Mouse (Mus musculus): Measurements from ENCODE around the gene Fscn2. TPM values are rescaled to one million over a fixed set of nuclear protein-coding genes. Genes with fewer than 3 reads are reported as not detected.
A peak's percentile ranks its signal among the peaks of the same experiment; 100 is the strongest.

Fscn2 gene
- polyA plus RNA-seq (2015; fragmentation: Nextera tagmentation; extraction: Ambion mirVana), result 0.49 and 0.85 TPM in 2 replicates

DNA sequence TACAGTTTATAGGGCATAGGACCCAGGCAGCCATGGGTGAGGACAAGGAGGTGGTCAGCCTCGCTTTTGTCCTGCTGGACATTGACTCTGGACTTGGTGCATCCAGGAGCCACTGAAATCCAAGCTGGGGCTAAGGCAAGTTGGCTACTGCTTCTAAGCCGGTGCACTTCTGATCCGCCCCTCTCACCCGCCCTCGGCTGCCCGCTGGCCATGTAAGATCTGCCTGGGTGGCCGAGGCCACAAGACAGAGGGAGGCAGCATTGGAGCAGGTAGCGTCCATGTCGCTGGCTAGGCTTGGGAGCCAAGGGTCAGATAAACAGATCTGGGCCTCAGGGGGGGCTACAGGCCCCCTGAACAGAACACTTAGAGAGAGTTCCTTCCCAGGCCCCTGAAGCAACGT is at the start of gene Fscn2:
Gene Fscn2, plus strand, starts transcription at position 240 of the 400 bp plus-strand sequence.
- no peak within 1 kb of the TSS for H3K27ac ChIP-seq
- H3K4me2 ChIP-seq, result no peak within 1 kb of the TSS; the same call in 1 of the 2 replicates
- H3K4me3 ChIP-seq (replicated peaks), result no peak within 1 kb of the TSS
- H3K36me3 ChIP-seq, result no peaks in the 10 kb centered on the region
- no peaks in the 10 kb centered on the region for H3K9me3 ChIP-seq
- peaks cover 36% of the 10 kb centered on the region for H3K4me1 ChIP-seq
- WGBS, result 60% methylated on average over 10 of the region's 10 CpGs
- ATAC-seq (ENCODE audit: insufficient read depth, low FRiP score, low read depth), result no peak
- no peaks in the 10 kb centered on the region for H3K27me3 ChIP-seq (replicated peaks)
- no peak within 1 kb of the TSS for H3K9ac ChIP-seq

DNA sequence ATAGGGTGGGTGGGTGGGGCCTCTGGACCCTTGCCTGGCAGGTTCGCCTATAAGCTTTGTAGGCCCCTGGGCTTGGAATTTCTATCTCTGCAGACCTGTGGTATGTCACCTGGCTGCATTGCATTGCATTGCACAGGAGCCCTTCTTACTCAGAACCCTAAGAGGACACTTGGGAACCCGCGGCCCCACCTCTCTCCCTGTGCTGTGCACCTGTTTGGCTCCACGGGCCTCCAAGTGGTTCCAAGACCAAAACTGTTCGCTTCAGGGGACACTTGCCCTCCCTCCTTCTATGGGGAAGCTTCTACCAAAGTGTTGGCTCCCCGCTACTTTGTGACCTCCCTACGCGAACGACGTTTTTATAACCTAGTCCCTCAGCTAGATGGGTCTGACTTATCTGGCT is 49.8 kb upstream of the Fscn2 start:
- WGBS, result 42% methylated on average over 10 of the region's 10 CpGs
- Histone ChIP-seq H3K36me3 (no peaks in the 10 kb centered on the region), H3K27ac (peak overlapping the region; percentile 78), H3K27me3 (replicated peaks) (no peaks in the 10 kb centered on the region), H3K4me1 (peaks cover 46% of the 10 kb centered on the region), H3K4me3 (replicated peaks) (peak overlapping the region; percentile 41), H3K4me2 (peak overlapping the region; percentile 75), H3K9me3 (no peaks in the 10 kb centered on the region), H3K9ac (no peak overlapping the region)
- ATAC-seq (ENCODE audit: insufficient read depth, low FRiP score, low read depth), result no peak

DNA sequence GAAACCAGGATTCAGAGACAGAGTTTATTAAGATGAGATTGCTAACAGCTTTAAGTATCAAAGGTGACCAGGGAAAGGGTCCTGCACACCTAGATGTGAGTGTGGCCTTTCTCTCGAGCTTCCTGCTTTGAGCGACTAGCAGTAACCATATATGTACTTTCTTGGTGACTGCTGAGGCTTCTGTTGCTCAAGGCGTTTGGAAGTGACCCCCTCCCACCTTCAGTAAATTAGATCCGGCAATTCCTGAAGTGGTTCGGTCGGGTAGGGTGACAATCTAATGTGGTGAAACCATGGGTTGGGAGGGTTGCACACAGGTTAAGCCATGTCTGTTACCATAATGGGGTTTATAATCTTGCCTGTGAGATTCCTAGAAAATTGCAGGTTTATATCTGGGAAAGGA is 49.3 kb upstream of the Fscn2 start:
- H3K27ac ChIP-seq, result no peak overlapping the region; the same call in 1 of the 2 replicates
- H3K4me3 ChIP-seq (replicated peaks), result no peak overlapping the region
- peaks cover 46% of the 10 kb centered on the region for H3K4me1 ChIP-seq
- ATAC-seq (ENCODE audit: insufficient read depth, low FRiP score, low read depth), result no peak
- H3K9ac ChIP-seq, result no peak overlapping the region
- H3K9me3 ChIP-seq, result no peaks in the 10 kb centered on the region
- H3K36me3 ChIP-seq, result no peaks in the 10 kb centered on the region
- no peak overlapping the region for H3K4me2 ChIP-seq
- H3K27me3 ChIP-seq (replicated peaks), result no peaks in the 10 kb centered on the region
- 61% methylated on average over 6 of the region's 6 CpGs for WGBS

DNA sequence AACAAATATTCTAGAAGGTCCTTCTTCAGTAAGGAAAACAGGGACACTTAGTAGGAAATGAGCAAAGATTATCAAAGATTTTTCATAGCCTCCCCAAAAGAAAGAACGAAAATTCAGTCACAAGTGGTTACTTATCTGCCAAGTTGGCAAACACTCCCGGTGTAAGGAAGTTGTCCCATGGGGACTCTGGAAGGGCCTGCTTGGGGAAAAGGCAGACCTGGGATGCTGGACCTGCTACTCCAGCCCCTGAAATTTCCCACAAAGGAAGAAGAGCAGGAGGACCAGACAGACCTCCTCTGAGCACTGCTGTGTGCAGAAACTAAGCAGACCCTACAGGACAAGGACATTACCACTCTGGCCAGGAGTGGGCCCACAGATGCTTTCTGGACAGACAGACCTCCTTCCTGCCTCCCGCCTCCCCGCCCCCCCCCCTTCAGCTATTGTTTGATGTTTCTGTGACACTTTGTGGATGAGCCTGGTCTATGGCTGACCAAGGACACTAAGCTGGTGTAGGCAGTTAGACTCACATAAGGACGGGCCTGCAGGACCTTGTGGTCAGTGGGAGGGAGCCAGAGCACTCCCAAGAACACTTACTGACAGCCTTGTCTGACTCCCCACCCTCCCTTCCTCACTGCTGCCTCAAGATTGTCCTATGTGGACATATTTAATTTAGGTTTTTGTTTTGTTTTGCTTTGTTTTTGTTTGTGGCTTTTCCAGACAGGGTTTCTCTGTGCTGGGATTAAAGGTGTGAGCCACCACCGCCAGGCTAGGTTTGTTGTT is 47.2 kb upstream of the Fscn2 start:
- Histone ChIP-seq H3K27me3 (replicated peaks) (no peaks in the 10 kb centered on the region), H3K4me3 (replicated peaks) (no peak overlapping the region), H3K36me3 (no peaks in the 10 kb centered on the region), H3K9ac (no peak overlapping the region), H3K9me3 (no peaks in the 10 kb centered on the region), H3K4me1 (peaks cover 33% of the 10 kb centered on the region), H3K4me2 (no peak overlapping the region), H3K27ac (no peak overlapping the region)
- no peak for ATAC-seq (ENCODE audit: insufficient read depth, low FRiP score, low read depth)
- WGBS, result 54% methylated on average over 6 of the region's 6 CpGs

DNA sequence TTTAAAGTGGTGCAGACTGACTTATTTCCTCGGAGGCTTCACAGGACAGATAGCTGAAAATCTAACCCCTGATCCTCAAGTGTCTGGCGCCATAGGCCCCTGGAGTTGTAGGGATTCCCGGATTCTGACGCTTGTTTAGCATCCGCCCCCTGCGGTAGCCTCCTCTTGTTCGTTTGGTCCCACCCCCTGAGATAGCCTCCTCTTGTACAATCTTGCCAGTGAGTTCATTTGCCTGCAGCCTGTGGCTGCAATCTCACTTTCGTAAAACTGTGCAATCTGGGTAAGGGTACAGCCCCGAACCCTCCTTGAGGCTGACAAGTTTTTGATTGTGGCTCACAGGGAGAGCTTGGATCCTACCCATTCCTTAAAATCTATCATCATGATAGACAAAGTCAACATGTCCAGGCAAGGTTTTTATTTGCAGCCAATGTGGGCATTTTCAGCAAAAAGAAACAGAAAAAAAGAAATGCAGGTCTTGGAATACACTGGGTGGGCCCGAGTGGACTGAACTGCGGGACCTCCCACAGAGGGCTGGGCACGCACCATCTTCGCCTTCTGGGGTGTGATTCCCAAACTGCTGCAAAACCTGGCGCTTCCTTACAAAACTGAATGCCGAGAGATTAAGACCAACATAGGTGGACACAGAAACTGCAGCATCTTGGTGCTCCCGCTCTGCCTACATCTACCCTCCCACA is 46.5 kb upstream of the Fscn2 start:
- 50% methylated on average over 16 of the region's 16 CpGs for WGBS

DNA sequence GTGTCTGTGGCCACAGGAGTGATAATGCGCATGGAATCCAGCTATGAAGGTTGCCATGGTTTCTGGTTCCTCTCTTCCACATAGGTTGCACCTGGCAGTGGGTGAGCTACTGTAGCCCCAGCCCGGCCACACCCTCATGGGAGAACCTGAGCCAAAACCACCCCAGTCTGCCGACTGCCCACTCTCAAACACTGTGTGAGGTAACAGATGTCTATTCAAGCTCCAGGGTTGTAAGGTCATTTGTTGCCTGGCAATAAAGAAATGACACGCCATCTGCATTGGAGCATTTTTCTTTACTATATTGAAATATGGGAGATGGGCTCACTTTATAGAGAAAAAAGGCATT is 45.9 kb upstream of the Fscn2 start:
- Histone ChIP-seq H3K4me1 (peaks cover 31% of the 10 kb centered on the region), H3K4me3 (replicated peaks) (peak overlapping the region; percentile 51), H3K9ac (peak overlapping the region; percentile 22; the same call in 1 of the 2 replicates), H3K4me2 (peak overlapping the region; percentile 80), H3K36me3 (no peaks in the 10 kb centered on the region), H3K27me3 (replicated peaks) (no peaks in the 10 kb centered on the region), H3K27ac (peak overlapping the region; percentile 99), H3K9me3 (no peaks in the 10 kb centered on the region)
- 29% methylated on average over 4 of the region's 4 CpGs for WGBS
- ATAC-seq (ENCODE audit: insufficient read depth, low FRiP score, low read depth), result no peak

More for the DNA sequence above, 46.5 kb upstream of the Fscn2 start:
- H3K4me1 ChIP-seq, result peaks cover 33% of the 10 kb centered on the region
- no peaks in the 10 kb centered on the region for H3K27me3 ChIP-seq (replicated peaks)
- H3K36me3 ChIP-seq, result no peaks in the 10 kb centered on the region
- no peak overlapping the region for H3K4me3 ChIP-seq (replicated peaks)
- H3K9me3 ChIP-seq, result no peaks in the 10 kb centered on the region
- no peak for ATAC-seq (ENCODE audit: insufficient read depth, low FRiP score, low read depth)
- peak overlapping the region; percentile 80 for H3K4me2 ChIP-seq
- H3K9ac ChIP-seq, result peak overlapping the region; percentile 22; the same call in 1 of the 2 replicates
- H3K27ac ChIP-seq, result peak overlapping the region; percentile 99

DNA sequence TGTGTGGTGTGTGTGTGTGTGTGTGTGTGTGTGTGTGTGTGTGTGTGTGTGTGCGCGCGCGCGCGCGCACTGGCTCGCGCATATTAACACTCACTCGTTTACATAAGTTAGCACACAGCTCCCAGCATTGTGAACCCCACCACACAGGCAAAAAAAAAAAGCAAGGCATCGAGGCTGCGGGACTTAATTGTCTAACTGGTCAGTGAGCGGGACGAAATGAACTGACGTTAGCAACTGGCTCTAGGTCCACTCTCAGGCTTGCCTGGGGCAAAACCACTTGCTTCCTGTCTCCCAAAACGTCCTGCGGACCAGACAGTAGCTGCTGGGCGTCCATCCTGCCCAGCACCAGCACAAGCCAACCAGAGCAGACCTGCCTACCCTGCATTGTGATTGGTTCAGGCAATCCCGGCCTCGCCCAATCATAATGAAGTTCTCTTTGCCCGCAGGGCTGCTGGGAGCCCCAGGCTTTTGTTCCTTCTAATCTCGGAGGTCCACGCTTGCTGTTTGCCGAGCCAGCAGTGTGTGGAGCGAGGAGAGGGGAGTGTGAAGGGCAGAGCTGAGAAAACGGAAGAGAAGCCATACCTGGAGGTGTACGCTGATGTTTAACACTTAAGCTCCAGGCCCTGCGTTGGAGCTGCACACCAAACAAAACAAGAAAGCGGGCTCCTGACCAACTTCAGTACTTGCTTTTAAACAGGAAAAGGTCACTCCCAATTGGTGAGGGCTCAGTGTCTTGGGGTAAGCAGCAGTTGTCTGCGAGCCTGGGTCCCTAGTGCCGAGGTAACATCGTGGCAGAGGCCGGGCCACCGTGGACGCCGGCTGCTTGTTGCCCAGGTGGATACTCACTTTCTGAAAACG is 45.3 kb upstream of the Fscn2 start:
- Histone ChIP-seq H3K27me3 (replicated peaks) (no peaks in the 10 kb centered on the region), H3K27ac (peak overlapping the region; percentile 99), H3K4me1 (peaks cover 28% of the 10 kb centered on the region), H3K9ac (peak overlapping the region; percentile 79), H3K9me3 (no peaks in the 10 kb centered on the region), H3K4me3 (replicated peaks) (peak overlapping the region; percentile 51), H3K4me2 (peak overlapping the region; percentile 80), H3K36me3 (no peaks in the 10 kb centered on the region)
- 2% methylated on average over 29 of the region's 37 CpGs for WGBS
- ATAC-seq (ENCODE audit: insufficient read depth, low FRiP score, low read depth), result peak; percentile 97

DNA sequence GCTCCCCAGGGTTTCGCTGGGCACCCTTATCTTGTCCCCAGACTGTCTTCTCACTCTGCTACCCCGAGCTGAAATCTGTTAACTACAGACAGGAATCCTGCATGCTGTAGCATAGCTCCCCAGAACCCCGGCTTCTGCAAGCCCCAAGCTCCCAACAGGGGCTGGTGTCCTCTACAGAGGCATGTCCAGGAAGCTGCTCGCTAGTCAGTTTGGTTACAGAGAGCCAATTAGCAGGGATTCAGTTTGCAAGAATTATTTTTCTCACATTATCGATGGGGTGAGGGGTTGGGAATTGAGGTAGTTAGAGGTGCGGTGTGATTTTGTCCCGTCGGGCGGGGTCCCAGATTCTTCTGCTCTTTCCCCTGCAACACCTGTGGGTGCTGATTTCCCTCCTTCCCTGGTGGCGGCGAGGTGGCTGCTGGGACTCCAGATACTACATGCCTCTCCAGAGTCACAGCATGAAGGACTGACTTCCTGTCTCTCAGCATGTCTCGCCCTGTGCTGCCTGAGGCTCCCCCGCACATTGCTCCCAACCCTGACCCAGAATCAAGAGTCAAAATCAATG is 44.6 kb upstream of the Fscn2 start:
- peak; percentile 23; the same call in 1 of the 2 replicates for ATAC-seq (ENCODE audit: insufficient read depth, low FRiP score, low read depth)
- no peaks in the 10 kb centered on the region for H3K27me3 ChIP-seq (replicated peaks)
- H3K27ac ChIP-seq, result peak overlapping the region; percentile 99
- H3K4me1 ChIP-seq, result peaks cover 21% of the 10 kb centered on the region
- H3K36me3 ChIP-seq, result no peaks in the 10 kb centered on the region
- no peaks in the 10 kb centered on the region for H3K9me3 ChIP-seq
- peak overlapping the region; percentile 79 for H3K9ac ChIP-seq
- H3K4me2 ChIP-seq, result peak overlapping the region; percentile 80
- H3K4me3 ChIP-seq (replicated peaks), result peak overlapping the region; percentile 51
- WGBS, result 14% methylated on average over 13 of the region's 13 CpGs

DNA sequence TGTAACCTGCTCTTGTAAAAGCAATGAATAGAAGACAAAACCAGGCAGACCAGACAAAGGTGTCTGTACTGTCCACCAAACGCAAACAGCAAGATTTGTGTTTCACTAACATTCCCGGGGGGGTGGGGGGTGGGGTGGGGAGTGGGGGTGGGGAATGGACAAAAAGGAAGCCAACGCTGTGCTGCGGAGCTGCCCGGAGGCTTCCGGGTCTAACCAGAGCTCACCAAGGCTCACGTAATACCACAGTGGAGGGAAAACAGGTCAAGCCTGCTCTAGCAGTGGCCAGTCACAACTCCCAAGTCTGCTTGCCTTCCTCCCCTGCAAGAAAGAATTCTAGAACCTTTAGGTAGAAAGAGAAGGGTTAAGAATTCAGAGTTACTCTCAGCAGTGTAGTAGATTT is 43.9 kb upstream of the Fscn2 start:
- Histone ChIP-seq H3K4me1 (peaks cover 21% of the 10 kb centered on the region), H3K9ac (no peak overlapping the region), H3K9me3 (no peaks in the 10 kb centered on the region), H3K27me3 (replicated peaks) (no peaks in the 10 kb centered on the region), H3K36me3 (no peaks in the 10 kb centered on the region), H3K27ac (peak overlapping the region; percentile 99), H3K4me3 (replicated peaks) (no peak overlapping the region), H3K4me2 (peak overlapping the region; percentile 80)
- no peak for ATAC-seq (ENCODE audit: insufficient read depth, low FRiP score, low read depth)
- whole genome bisulfite sequencing, result 56% methylated on average over 7 of the region's 7 CpGs

DNA sequence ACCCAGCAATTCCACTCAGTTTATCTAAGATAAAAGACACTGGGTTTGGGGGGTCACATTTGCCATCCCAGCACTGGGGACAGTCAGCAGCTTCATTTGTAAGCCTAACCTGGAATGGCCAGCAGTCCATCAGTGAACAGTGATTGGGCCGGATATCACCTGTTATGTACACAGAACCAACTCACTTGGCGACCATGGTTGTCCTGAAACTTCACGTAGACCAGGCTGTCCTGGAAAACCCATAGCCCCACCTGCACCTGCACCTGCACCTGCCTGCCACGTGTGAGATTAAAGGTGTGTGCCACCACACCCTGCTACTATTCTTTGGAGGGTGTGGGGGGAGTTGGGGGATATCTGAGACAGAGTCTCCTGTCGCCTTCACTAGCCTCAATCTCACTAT is 42.0 kb upstream of the Fscn2 start:
- Histone ChIP-seq H3K4me1 (peaks cover 18% of the 10 kb centered on the region), H3K27ac (no peak overlapping the region), H3K27me3 (replicated peaks) (no peaks in the 10 kb centered on the region), H3K9me3 (no peaks in the 10 kb centered on the region), H3K4me3 (replicated peaks) (no peak overlapping the region), H3K36me3 (no peaks in the 10 kb centered on the region), H3K4me2 (no peak overlapping the region), H3K9ac (no peak overlapping the region)
- ATAC-seq (ENCODE audit: insufficient read depth, low FRiP score, low read depth), result no peak
- WGBS, result 85% methylated on average over 5 of the region's 5 CpGs

DNA sequence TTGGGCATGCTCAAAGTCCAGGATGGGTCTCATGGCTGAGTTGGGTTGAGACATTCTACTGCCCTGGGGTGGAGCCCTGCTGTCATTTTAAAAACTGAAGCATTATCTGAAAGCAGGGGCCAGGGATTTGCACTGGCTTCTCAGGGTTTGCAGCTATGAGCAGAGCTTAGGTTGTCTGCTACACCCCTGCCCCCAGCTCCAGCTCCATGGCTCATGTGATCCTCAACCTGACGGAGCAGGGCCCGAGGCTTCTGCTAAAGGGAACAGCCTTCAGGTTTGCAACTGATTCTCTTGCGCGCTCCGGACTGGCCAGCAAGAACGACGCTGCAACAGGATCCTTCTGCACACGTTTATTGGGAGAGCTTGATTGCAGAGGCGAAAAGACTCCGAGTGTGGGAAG is 41.2 kb upstream of the Fscn2 start:
- H3K27me3 ChIP-seq (replicated peaks), result no peaks in the 10 kb centered on the region
- no peak for ATAC-seq (ENCODE audit: insufficient read depth, low FRiP score, low read depth)
- H3K9ac ChIP-seq, result no peak overlapping the region
- H3K9me3 ChIP-seq, result no peaks in the 10 kb centered on the region
- WGBS, result 94% methylated on average over 10 of the region's 10 CpGs
- peaks cover 12% of the 10 kb centered on the region for H3K4me1 ChIP-seq
- H3K4me2 ChIP-seq, result no peak overlapping the region
- no peak overlapping the region for H3K4me3 ChIP-seq (replicated peaks)
- H3K27ac ChIP-seq, result no peak overlapping the region
- no peaks in the 10 kb centered on the region for H3K36me3 ChIP-seq

All from stomach, embryonic 15.5 days (tissue).